Mouse (Mus musculus): ENCODE data around the gene Arl10.

Arl10 gene

DNA sequence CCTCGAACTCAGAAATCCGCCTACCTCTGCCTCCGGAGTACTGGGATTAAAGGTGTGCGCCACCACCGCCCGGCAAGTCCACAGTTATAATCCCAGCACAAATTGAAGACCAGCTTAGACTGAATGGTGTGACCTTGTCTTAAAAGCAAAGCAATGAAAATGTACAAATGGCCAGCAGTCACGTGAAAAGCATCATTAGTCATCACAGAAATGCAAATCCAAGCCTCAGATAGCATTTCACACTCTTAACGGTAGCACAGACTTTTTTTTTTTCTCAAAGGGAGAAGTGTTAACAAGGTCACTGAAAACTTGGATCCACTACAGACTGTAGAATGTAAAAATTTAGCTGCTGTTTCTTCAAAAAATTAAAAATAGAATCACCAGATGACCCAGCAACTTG is 41.5 kb downstream of the Arl10 start:
- DNase-seq (ENCODE audit: low spot score in 2 of 2): no peak

DNA sequence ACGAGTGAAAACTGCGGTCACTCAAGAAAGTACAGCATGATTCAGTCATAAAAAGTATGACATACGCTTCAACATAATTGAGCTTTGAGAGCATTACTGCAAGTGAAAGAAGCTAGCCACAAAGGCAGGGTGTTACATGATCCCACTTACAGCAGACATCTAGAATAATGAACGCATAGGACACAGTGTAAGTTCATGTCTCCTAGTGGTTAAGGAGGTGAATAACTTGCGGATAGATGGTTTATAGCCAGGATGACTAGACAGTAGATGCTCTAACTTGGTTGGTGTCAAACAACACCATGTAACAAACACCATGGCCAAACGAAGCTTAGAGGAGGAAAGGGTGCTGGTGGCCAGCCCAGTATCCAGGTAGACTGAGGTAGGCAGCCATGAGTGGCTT is 42.2 kb downstream of the Arl10 start:
- DNase-seq (ENCODE audit: low spot score in 2 of 2): no peak

DNA sequence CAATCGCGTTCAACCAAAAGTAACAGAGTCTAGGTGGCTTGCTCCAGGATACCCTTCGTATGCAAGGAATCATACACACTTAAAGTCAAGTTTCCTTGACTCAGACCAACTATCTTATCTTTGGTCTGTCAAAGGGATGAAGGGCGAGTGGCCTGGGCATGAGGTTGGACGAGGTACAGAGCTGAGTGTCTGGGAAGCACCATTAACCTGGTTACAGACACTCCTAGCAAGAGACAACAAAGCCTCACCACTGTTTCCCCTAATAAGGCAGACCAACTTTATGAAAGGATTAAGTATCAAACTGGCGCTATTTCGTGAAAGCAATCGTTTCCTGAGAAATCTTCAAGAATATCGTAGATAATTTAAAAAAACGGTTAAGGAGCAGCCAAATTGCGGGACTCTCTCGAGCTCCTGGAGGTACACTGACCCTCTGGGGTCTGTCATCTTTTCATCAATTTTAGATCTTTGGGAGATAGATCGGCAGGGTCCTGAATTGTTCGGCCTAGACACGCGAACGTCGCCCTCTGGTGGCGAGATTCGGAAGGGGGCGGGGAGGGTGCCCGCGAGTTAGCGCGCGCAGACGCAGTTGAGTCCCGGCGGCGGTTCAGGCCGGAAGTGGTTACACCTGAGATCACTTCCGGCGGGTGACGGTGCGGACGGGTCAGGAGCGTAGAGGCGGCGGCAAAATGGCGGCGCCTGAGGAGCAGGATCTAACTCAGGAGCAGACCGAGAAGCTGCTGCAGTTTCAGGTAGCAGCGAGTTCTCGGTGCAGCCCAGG is 46.5 kb downstream of the Arl10 start, which contains the start of gene Faf2:
TSS of gene Faf2 (plus strand) at position 630 of the 778 bp plus-strand sequence.
- peak; percentile 96 to 98 for DNase-seq (ENCODE audit: low spot score in 2 of 2)

DNA sequence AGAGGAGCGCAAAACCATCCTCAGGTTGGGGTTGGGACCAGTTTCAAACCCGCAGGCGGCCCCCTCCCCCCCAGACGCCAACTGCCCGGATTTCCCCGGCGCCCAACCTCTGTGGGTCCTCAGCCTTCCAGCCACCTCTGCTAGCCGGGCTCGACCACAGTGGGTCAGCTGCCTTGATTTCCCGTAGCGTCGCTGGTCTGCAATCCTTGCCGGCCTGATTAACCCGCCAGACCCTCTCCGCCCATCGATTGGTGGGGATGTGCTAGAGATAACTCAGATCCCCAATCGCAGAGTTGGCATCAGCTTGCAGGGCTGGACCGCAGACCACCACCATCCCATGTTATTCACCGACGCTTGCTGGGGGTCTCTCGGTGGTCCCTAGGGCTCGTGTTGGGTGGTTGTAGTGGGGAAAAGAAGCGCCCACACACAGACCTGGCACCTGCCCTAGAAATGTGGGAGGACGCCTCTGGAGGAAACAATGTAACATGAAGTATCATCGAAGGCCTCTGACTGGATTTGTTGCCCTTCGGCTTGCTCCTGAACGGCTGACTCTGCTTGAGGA is 47.2 kb downstream of the Arl10 start:
- DNase-seq (ENCODE audit: low spot score in 2 of 2): no peak

DNA sequence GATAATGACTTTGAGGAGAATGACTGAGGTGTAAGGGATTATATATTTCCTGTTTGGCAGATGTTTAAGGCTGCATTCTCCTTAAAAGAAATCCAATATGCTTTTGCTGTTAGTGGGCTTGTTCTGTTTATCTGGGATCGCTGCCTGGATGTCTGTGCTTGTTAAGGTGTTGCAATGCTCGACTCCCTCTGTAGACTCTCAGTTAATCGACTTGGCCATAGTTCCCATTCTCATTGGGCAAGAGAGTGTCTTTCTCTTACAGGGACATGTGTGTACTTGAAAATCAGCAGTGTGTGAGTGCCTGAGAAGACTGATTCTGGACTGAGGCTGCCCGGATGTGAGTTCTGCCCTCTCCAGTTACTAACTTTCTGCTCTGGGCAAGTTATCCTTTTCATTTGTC is 54.3 kb downstream of the Arl10 start:
- no peak for DNase-seq (ENCODE audit: low spot score in 2 of 2)

All from right cerebral cortex, postnatal 36 days (tissue).